Mouse (Mus musculus): ENCODE results near the gene Cand1.

GRCm38 (mm10) chr10:119278871-119279270 is 39.0 kb upstream of the Cand1 start:
- TF ChIP-seq CTCF (IDR thresholded peaks at IDR 0.05) (no peak), EP300 (IDR thresholded peaks at IDR 0.05; ENCODE audit: insufficient read depth, low read depth, low read length) (no peak), POLR2A (IDR thresholded peaks at IDR 0.05; ENCODE audit: insufficient read depth, low read depth, low read length) (no peak)

Measured in heart, adult 2 months (tissue).